In the genomic region with DNA sequence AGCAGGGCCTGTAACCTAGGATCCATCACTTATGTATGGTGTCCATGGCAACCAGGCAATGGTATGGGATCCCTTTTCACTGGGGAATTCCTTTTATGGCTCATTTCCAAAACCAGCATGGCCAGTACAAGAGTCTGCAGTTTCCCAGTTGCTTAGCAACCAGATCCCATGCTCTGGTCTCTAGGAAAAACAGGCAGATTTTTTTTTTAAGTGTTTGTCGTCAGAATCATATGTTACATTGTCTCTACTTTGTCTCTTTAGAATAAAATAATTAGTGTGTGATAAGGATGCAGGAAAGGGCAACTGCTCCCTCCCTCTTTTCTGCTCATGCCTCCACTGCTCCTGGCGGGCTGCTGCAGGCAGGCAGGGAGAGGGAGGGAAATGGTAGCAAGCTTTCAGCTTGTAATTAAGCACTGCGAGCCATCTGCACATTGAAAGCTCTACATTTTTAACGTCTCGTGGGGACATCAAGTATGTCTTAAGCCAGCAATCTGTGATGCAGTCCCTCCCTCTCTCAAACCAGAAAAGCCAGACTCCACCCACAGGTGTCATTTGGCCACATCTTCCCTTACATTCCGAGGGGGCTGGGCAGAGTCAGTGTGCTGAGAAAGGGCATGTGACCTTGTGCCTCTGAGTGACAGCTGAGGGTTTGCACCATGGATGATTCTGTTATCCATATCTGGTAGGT, we compare ENCODE assay signal across 10 mouse cellular contexts. TPM values are rescaled to one million over a fixed set of nuclear protein-coding genes. Genes with fewer than 3 reads are reported as not detected.
A peak's percentile ranks its signal among the peaks of the same experiment; 100 is the strongest.
DNase-seq lines count a peak whose midpoint lies in the region; ATAC-seq and TF ChIP-seq lines count a peak whose summit lies in the region.
"Had no signal": no experiment of that assay in that cellular context is flagged by ENCODE, and none has a peak within 500 bp of the region (broad histone marks: within the 10 kb centered on the region; RNA-seq: fewer than 3 reads in every experiment).

No protein-coding gene starts in this region.

- no peak overlapping the region for H3K27ac ChIP-seq in lung, embryonic 14.5 days (ENCODE audit: low read depth)
- peak overlapping the region; percentile 94 for H3K27ac ChIP-seq in forebrain, embryonic 13.5 days
- peak overlapping the region; percentile 82 for H3K27ac ChIP-seq in neural tube, embryonic 14.5 days (ENCODE audit: low read depth, low read length)
- H3K27ac ChIP-seq: liver, embryonic 14.5 days had no signal

- WGBS in lung, embryonic 14.5 days: 5% methylated on average over 6 of the region's 6 CpGs
- WGBS in forebrain, embryonic 13.5 days: 2% methylated on average over 6 of the region's 6 CpGs
- WGBS in neural tube, embryonic 14.5 days: 6% methylated on average over 6 of the region's 6 CpGs

- H3K36me3 ChIP-seq in lung, embryonic 14.5 days (ENCODE audit: insufficient read depth): no peaks in the 10 kb centered on the region
- no peaks in the 10 kb centered on the region for H3K36me3 ChIP-seq in forebrain, embryonic 13.5 days (ENCODE audit: poor library complexity, severe bottlenecking)
- no peaks in the 10 kb centered on the region for H3K36me3 ChIP-seq in neural tube, embryonic 14.5 days (ENCODE audit: control insufficient read depth, insufficient read depth, low read length)

- H3K9ac ChIP-seq in lung, embryonic 14.5 days: no peak overlapping the region
- H3K9ac ChIP-seq in forebrain, embryonic 13.5 days: peak overlapping the region; percentile 34; the same call in 1 of the 2 replicates
- no peak overlapping the region for H3K9ac ChIP-seq in neural tube, embryonic 14.5 days (replicated peaks; ENCODE audit: low read depth, low read length)
- H3K9ac ChIP-seq: liver, embryonic 14.5 days had no signal

- no peaks in the 10 kb centered on the region for H3K27me3 ChIP-seq in lung, embryonic 14.5 days (ENCODE audit: insufficient read depth, low read length)
- no peaks in the 10 kb centered on the region for H3K27me3 ChIP-seq in forebrain, embryonic 13.5 days
- no peaks in the 10 kb centered on the region for H3K27me3 ChIP-seq in neural tube, embryonic 14.5 days (ENCODE audit: control insufficient read depth, insufficient read depth, low read length)
- H3K27me3 ChIP-seq: Patski had no signal

- TF ChIP-seq CTCF in lung, embryonic 14.5 days (IDR thresholded peaks at IDR 0.05; ENCODE audit: low read depth): 0 out of 2 replicates have a peak, but pooled peaks have one; percentile 6

- peak; percentile 66; the same call in 1 of the 2 replicates for ATAC-seq in lung, embryonic 14.5 days (ENCODE audit: insufficient read depth)
- peak; percentile 90 for ATAC-seq in forebrain, embryonic 13.5 days
- peak; percentile 90 for ATAC-seq in neural tube, embryonic 14.5 days (ENCODE audit: low read depth)
- ATAC-seq: Patski had no signal

- H3K9me3 ChIP-seq in lung, embryonic 14.5 days (ENCODE audit: low read depth, low read length): no peaks in the 10 kb centered on the region
- H3K9me3 ChIP-seq in forebrain, embryonic 13.5 days (replicated peaks): no peaks in the 10 kb centered on the region
- H3K9me3 ChIP-seq in neural tube, embryonic 14.5 days (ENCODE audit: control insufficient read depth, low read length): no peaks in the 10 kb centered on the region

- no peak overlapping the region for H3K4me3 ChIP-seq in lung, embryonic 14.5 days (ENCODE audit: low read depth, low read length)
- H3K4me3 ChIP-seq in forebrain, embryonic 13.5 days: no peak overlapping the region
- no peak overlapping the region for H3K4me3 ChIP-seq in neural tube, embryonic 14.5 days (ENCODE audit: low read depth, low read length)

- no peak overlapping the region for H3K4me2 ChIP-seq in lung, embryonic 14.5 days
- peak overlapping the region; percentile 49 for H3K4me2 ChIP-seq in forebrain, embryonic 13.5 days
- H3K4me2 ChIP-seq in neural tube, embryonic 14.5 days (ENCODE audit: low read depth, low read length): peak overlapping the region; percentile 34

- peak; percentile 77 for DNase-seq in lung, embryonic 14.5 days
- DNase-seq in lung, adult 18-20 months: no peak
- DNase-seq in layer of hippocampus, adult 9-11 months: peak; percentile 75
- no peak for DNase-seq in ovary, postnatal 10 days (ENCODE audit: low spot score)
- DNase-seq in thymus, postnatal 0 days (ENCODE audit: low spot score): no peak
- DNase-seq in lung, postnatal 14 days: no peak

- H3K4me1 ChIP-seq in lung, embryonic 14.5 days (ENCODE audit: insufficient read depth): peaks cover 21% of the 10 kb centered on the region
- peaks cover 47% of the 10 kb centered on the region for H3K4me1 ChIP-seq in forebrain, embryonic 13.5 days
- H3K4me1 ChIP-seq in neural tube, embryonic 14.5 days (ENCODE audit: control insufficient read depth, insufficient read depth, low read length): peaks cover 26% of the 10 kb centered on the region

RNA-seq across cellular contexts. Expression of a gene that starts 51.6 kb away (rescaled TPM):
- polyA plus RNA-seq in lung, embryonic 14.5 days (2014; fragmentation: Nextera tagmentation; extraction: Ambion mirVana): 0.43 TPM in 1 of 2 replicates, not detected in the other
- polyA plus RNA-seq in forebrain, embryonic 13.5 days (2015; fragmentation: Nextera tagmentation; extraction: Ambion mirVana): not detected in 2 replicates
- polyA plus RNA-seq in neural tube, embryonic 14.5 days (2014; fragmentation: Nextera tagmentation; extraction: Ambion mirVana): 0.29 and 0.70 TPM in 2 replicates
- not detected in 2 replicates for polyA plus RNA-seq in thymus, postnatal 0 days (2015; fragmentation: Nextera tagmentation; extraction: Ambion mirVana)
- polyA plus RNA-seq: liver, embryonic 14.5 days had no signal

Comparison
In these comparisons a context has a peak if more than half of its experiments do, and no peak if none do; other contexts are left out.
1. DNase-seq: peak in lung, embryonic 14.5 days (single experiment) and layer of hippocampus, adult 9-11 months (single experiment); none in lung, adult 18-20 months (0 of 2), ovary, postnatal 10 days (single experiment), thymus, postnatal 0 days (single experiment) and lung, postnatal 14 days (single experiment).
2. Peak in every context shown above with its lines, with median percentiles within 50 percentile points of each other: ATAC-seq.